Mouse (Mus musculus) intestine, embryonic 14.5 days (tissue): Measurements from ENCODE around the gene Unc5a. TPM values are rescaled to one million over a fixed set of nuclear protein-coding genes. Genes with fewer than 3 reads are reported as not detected.

Source experiments
- ATAC-seq: fragments of 200-750 bp; cut with Nextera tagmentation; replicated peaks from 2 replicates; pipeline ENCODE4 v1.8.0; 2017; ENCODE audit warnings: low read depth, moderate number of reproducible peaks, moderate TSS enrichment, moderate library complexity; ENCODE audit not compliant: low FRiP score, low TSS enrichment
- DNase-seq: peaks from one replicate; pipeline ENCODE4 v3.0.0-alpha.2; 2018; ENCODE audit warnings: low spot score
- H3K27ac ChIP-seq: fragments of 300-500 bp; sonication (generic); 2 replicates; pipeline ENCODE4 v1.5.1; 2014; ENCODE audit warnings: low read depth, mild to moderate bottlenecking, control low read depth
- H3K27me3 ChIP-seq: fragments of 300-500 bp; sonication (generic); replicated peaks from 2 replicates; pipeline ENCODE4 v1.6.1; 2014; ENCODE audit warnings: low read length, control low read depth; ENCODE audit not compliant: control insufficient read depth, insufficient read depth
- H3K36me3 ChIP-seq: fragments of 300-500 bp; sonication (generic); 2 replicates; pipeline ENCODE4 v1.6.1; 2014; ENCODE audit warnings: low read length, control low read depth; ENCODE audit not compliant: control insufficient read depth, insufficient read depth
- H3K4me1 ChIP-seq: fragments of 300-500 bp; sonication (generic); replicated peaks from 2 replicates; pipeline ENCODE4 v1.6.1; 2014; ENCODE audit warnings: low read length, control low read depth, mixed read lengths; ENCODE audit not compliant: control insufficient read depth, insufficient read depth
- H3K4me2 ChIP-seq: fragments of 300-500 bp; sonication (generic); 2 replicates; pipeline ENCODE4 v1.6.1; 2014; ENCODE audit warnings: low read length
- H3K4me3 ChIP-seq: fragments of 300-500 bp; sonication (generic); 2 replicates; pipeline ENCODE4 v1.5.1; 2014; ENCODE audit warnings: low read depth, low read length, control low read depth, mixed read lengths
- H3K9ac ChIP-seq: fragments of 300-500 bp; sonication (generic); 2 replicates; pipeline ENCODE4 v1.6.1; 2014; ENCODE audit warnings: mild to moderate bottlenecking, low read length
- H3K9me3 ChIP-seq: fragments of 300-500 bp; sonication (generic); 2 replicates; pipeline ENCODE4 v1.6.1; 2016; ENCODE audit warnings: low read length, control low read depth; ENCODE audit not compliant: control insufficient read depth
- WGBS: fragments of 180-500 bp; shearing (Covaris S2); extraction: QIAGEN DNeasy Blood & Tissue Kit; methylation state at CpG from one replicate; pipeline ENCODE4 v1.1.7; 2014; 5-methylcytosine and 5-hydroxymethylcytosine counted together
- polyA plus RNA-seq: library from polyadenylated mRNA; unstranded; fragments of >200 nt; fragmentation: Nextera tagmentation; extraction: Ambion mirVana; gene quantifications from 2 replicates; pipeline ENCODE4 v1.2.1, GENCODE M21; 2014

Unc5a gene
- polyA plus RNA-seq, 1 experiment from 2014 or later: 3.6 TPM

GRCm38 (mm10) chr13:55000433-55000832, 51.2 kb downstream of the Unc5a start:
- no peak overlapping the region for H3K4me2 ChIP-seq
- DNase-seq (no peak), ATAC-seq (no peak)
- no peak overlapping the region for H3K27ac ChIP-seq
- H3K27me3 ChIP-seq: no peaks in the 10 kb centered on the region
- no peak overlapping the region for H3K9ac ChIP-seq
- no peaks in the 10 kb centered on the region for H3K36me3 ChIP-seq
- 76% methylated on average over 10 of the region's 10 CpGs for WGBS
- no peaks in the 10 kb centered on the region for H3K9me3 ChIP-seq
- H3K4me3 ChIP-seq: no peak overlapping the region
- H3K4me1 ChIP-seq: no peaks in the 10 kb centered on the region

- ATAC-seq (no peak), DNase-seq (no peak)
- Histone ChIP-seq H3K4me3 (no peak overlapping the region), H3K27ac (no peak overlapping the region), H3K27me3 (no peaks in the 10 kb centered on the region), H3K9me3 (no peaks in the 10 kb centered on the region), H3K36me3 (no peaks in the 10 kb centered on the region), H3K9ac (no peak overlapping the region), H3K4me2 (no peak overlapping the region), H3K4me1 (no peaks in the 10 kb centered on the region)
- 78% methylated on average over 10 of the region's 10 CpGs for WGBS
Measured at GRCm38 (mm10) chr13:55002090-55002489, 52.9 kb downstream of the Unc5a start.

GRCm38 (mm10) chr13:55004646-55005045, 55.4 kb downstream of the Unc5a start:
- ATAC-seq: 0 out of 2 replicates have a peak, but pooled peaks have one; percentile 26
- DNase-seq: no peak
- 64% methylated on average over 11 of the region's 11 CpGs for WGBS

GRCm38 (mm10) chr13:55005691-55006414, 56.6 kb downstream of the Unc5a start:
- no peaks in the 10 kb centered on the region for H3K36me3 ChIP-seq
- H3K27me3 ChIP-seq: no peaks in the 10 kb centered on the region
- H3K4me2 ChIP-seq: no peak overlapping the region
- ATAC-seq (no peak), DNase-seq (no peak)
- H3K4me3 ChIP-seq: no peak overlapping the region
- WGBS: 44% methylated on average over 31 of the region's 31 CpGs
- H3K27ac ChIP-seq: no peak overlapping the region
- no peak overlapping the region for H3K9ac ChIP-seq
- H3K9me3 ChIP-seq: no peaks in the 10 kb centered on the region
- H3K4me1 ChIP-seq: no peaks in the 10 kb centered on the region

More at GRCm38 (mm10) chr13:55004646-55005045, 55.4 kb downstream of the Unc5a start:
- Histone ChIP-seq H3K4me1 (no peaks in the 10 kb centered on the region), H3K36me3 (no peaks in the 10 kb centered on the region), H3K4me2 (no peak overlapping the region), H3K9me3 (no peaks in the 10 kb centered on the region), H3K9ac (no peak overlapping the region), H3K27me3 (no peaks in the 10 kb centered on the region), H3K27ac (no peak overlapping the region), H3K4me3 (no peak overlapping the region)

- DNase-seq (no peak), ATAC-seq (no peak)
- Histone ChIP-seq H3K9me3 (no peaks in the 10 kb centered on the region), H3K27me3 (no peaks in the 10 kb centered on the region), H3K27ac (no peak overlapping the region), H3K4me2 (no peak overlapping the region), H3K36me3 (no peaks in the 10 kb centered on the region), H3K4me3 (no peak overlapping the region), H3K9ac (no peak overlapping the region), H3K4me1 (no peaks in the 10 kb centered on the region)
- 79% methylated on average over 7 of the region's 7 CpGs for WGBS
Measured at GRCm38 (mm10) chr13:55006415-55006742, 57.2 kb downstream of the Unc5a start.

- 76% methylated on average over 6 of the region's 6 CpGs for WGBS
- Histone ChIP-seq H3K27me3 (no peaks in the 10 kb centered on the region), H3K4me3 (no peak overlapping the region), H3K27ac (no peak overlapping the region), H3K9me3 (no peaks in the 10 kb centered on the region), H3K4me1 (no peaks in the 10 kb centered on the region), H3K9ac (no peak overlapping the region), H3K4me2 (no peak overlapping the region), H3K36me3 (no peaks in the 10 kb centered on the region)
- ATAC-seq: no peak
- no peak for DNase-seq
Measured at GRCm38 (mm10) chr13:55008589-55008988, 59.4 kb downstream of the Unc5a start.

- H3K9ac ChIP-seq: no peak overlapping the region
- no peak overlapping the region for H3K27ac ChIP-seq
- H3K4me3 ChIP-seq: no peak overlapping the region
- ATAC-seq: no peak
- no peaks in the 10 kb centered on the region for H3K4me1 ChIP-seq
- no peaks in the 10 kb centered on the region for H3K27me3 ChIP-seq
- no peaks in the 10 kb centered on the region for H3K9me3 ChIP-seq
- DNase-seq: no peak
- no peak overlapping the region for H3K4me2 ChIP-seq
- WGBS: 87% methylated on average over 15 of the region's 15 CpGs
- no peaks in the 10 kb centered on the region for H3K36me3 ChIP-seq
Measured at GRCm38 (mm10) chr13:55011103-55011502, 61.9 kb downstream of the Unc5a start.

GRCm38 (mm10) chr13:55011981-55012478, 62.8 kb downstream of the Unc5a start:
- WGBS: 3% methylated on average over 14 of the region's 14 CpGs
- DNase-seq (no peak), ATAC-seq (peak; percentile 27; the same call in 1 of the 2 replicates)
- Histone ChIP-seq H3K9me3 (no peaks in the 10 kb centered on the region), H3K27ac (no peak overlapping the region), H3K4me1 (no peaks in the 10 kb centered on the region), H3K4me3 (no peak overlapping the region), H3K9ac (no peak overlapping the region), H3K27me3 (no peaks in the 10 kb centered on the region), H3K36me3 (no peaks in the 10 kb centered on the region), H3K4me2 (no peak overlapping the region)
